Mouse (Mus musculus): Measurements from ENCODE around the gene Mrpl41.
"Not testable (repeated sequence)": the region's sequence is repeated elsewhere in the genome, so short reads cannot be mapped to it uniquely, and the experiment has no call there.

Gene Mrpl41

DNA sequence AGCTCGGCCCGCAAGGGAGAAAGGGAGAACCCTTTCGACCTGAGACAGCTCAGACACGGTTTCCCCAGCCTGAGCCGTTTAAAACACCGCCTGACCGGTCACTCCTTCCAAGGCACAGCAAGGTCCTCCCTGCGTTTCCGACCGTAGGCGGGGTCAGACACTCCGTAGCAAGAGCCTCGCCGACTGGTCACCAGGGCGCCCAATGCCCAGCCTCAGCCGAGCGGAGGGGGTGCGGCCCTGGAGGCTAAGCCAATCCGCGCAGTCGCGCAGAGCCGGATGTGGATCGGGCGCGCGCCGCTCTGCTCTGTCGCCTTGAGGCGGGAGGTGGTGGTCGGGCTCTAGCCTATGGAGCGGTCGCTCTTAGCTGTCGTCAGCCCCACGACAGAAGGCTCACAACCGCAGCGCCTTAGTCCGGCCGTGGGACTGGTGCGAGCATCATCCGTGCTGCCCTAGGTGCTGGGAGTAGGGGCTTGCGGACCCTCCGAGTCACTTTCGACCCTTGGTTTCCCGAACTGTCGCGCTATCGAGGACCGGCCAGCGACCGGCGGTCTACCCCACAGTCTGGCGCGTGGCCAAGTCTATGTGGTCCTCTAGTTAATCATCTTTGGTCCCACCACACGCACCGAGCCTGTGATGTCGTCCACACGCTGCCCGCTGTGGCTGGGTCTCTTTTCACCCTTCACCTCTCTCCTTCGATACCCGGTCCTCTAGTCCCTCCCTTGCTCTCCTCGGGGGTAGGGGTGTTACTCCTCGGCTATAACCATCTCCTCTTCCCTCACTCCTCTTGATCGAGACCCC, at the start of gene Mrpl41:
Gene Mrpl41, minus strand, starts transcription at position 193 of the 798 bp plus-strand sequence.
- DNase-seq (ENCODE audit: low spot score in 2 of 2): peak; percentile 96 to 97

DNA sequence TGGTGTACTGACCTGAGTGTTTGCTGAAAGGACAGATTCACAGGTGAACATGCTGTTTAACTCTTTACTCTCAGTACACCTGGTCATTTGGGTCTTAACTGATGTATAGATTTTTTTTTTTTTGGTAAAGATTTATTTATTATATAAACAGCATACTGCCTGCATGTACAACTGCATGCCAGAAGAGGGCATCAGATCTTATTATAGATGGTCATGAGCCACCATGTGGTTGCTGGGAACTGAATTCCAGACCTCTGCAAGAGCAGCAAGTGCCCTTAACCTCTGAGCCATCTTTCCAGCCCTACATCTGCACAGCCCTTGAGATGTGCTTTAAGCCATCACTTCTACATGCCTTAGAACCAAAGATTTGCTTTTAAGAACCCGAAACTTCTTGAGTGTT, 47.8 kb upstream of the Mrpl41 start:
- DNase-seq (ENCODE audit: low spot score in 2 of 2): no peak

- DNase-seq (ENCODE audit: low spot score in 2 of 2): peak in 1 of 2 experiments; percentile 19
Measured at GRCm38 (mm10) chr2:25008250-25008649, 33.4 kb upstream of the Mrpl41 start.

DNA sequence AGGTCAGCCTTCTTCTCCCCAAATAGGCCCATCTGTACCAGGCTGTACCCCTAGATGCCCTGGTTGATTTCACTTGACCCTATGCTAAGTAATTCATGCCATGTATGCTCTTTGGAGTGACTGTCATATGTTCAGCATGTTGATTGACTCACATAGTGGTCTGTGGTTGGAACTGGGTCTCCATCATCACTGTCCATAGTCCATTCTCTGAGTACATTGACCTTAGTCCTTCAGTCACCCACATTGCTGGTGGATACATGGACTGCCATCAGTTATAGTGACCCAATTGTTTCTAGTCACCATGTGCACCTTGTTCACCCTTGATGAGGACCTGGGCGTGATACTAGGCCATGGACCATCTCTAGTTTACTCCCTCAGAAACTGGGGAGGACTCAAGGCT, 31.9 kb upstream of the Mrpl41 start:
- DNase-seq (ENCODE audit: low spot score in 2 of 2): peak in 1 of 2 experiments; percentile 6

- DNase-seq (ENCODE audit: low spot score in 2 of 2): no peak
Measured at GRCm38 (mm10) chr2:25003946-25004786, 29.3 kb upstream of the Mrpl41 start.

- DNase-seq (ENCODE audit: low spot score in 2 of 2): no peak
Measured at GRCm38 (mm10) chr2:25000544-25001235, 25.8 kb upstream of the Mrpl41 start.

GRCm38 (mm10) chr2:24996471-24996870, 21.6 kb upstream of the Mrpl41 start:
- no peak for DNase-seq (ENCODE audit: low spot score in 2 of 2)

- no peak for DNase-seq (ENCODE audit: low spot score in 2 of 2)
Measured at GRCm38 (mm10) chr2:24995332-24995731, 20.4 kb upstream of the Mrpl41 start.

- DNase-seq (ENCODE audit: low spot score in 2 of 2): no peak
Measured at GRCm38 (mm10) chr2:24987762-24988161, 12.9 kb upstream of the Mrpl41 start.

- DNase-seq (ENCODE audit: low spot score in 2 of 2): peak; percentile 54 to 70
Measured at GRCm38 (mm10) chr2:24976960-24977359, 2.1 kb upstream of the Mrpl41 start.

- peak; percentile 83 to 89 for DNase-seq (ENCODE audit: low spot score in 2 of 2)
Measured at GRCm38 (mm10) chr2:24975704-24976297, 903 bp upstream of the Mrpl41 start, which contains the start of gene Pnpla7. Gene Pnpla7, plus strand, starts transcription at chr2:24976033.

GRCm38 (mm10) chr2:24974452-24974851, 446 bp downstream of the Mrpl41 start:
- DNase-seq (ENCODE audit: low spot score in 2 of 2): not testable (repeated sequence)

DNA sequence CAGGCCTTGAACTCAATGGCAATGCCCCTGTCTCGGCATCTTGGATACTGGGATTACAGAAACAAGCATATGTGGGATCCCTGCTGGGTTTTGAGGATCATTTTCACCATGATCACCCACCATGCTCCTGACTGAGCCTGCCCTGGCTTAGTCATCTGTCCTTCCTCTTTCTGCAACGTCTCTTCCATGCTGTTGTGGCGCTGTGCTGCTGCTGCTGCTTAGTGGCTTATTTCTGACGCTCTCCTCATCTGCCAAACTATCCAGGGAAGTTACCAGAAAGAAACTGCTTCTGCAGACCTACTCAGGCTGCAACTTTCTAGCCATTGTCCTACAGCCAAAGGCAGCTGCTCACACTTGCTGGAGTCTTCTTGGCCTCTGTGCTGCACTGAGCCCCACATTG, 4.5 kb downstream of the Mrpl41 start:
- no peak for DNase-seq (ENCODE audit: low spot score in 2 of 2)

DNA sequence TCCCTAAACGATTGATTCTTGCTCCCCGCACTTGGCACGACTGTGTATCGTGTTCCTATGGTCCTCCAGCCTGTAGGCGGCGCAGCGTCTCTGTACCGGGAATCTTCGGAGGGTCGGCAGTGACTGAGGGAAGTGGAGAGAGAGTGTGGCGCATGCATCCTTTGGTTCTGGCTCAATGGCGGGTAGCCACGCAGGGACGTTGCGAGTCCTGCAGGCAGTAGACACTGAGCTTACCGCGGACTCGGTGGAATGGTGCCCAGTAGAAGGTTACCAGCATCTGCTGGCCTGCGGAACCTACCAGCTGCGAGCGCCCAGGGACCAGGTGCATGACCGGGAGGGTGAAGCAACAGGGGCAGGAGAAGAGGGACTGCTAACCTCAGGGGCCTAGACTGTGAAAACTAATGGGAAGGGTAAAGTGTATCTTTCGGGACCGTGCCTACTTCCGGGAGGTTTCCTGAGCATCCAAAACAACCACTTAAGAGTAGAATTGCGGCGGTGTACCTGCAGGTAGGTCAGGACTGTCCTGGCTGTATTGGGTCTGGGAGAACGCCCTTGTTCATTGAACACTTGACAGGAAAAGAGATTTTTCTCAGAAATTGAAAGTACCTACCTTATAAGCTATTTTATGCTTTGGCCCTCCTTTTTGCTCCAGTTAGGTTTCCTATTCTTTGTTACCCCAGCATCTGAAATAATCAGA, 12.4 kb downstream of the Mrpl41 start, which contains the start of gene Dph7:
Gene Dph7, plus strand, starts transcription at position 97 of the 697 bp plus-strand sequence.
- peak; percentile 87 to 93 for DNase-seq (ENCODE audit: low spot score in 2 of 2)

DNA sequence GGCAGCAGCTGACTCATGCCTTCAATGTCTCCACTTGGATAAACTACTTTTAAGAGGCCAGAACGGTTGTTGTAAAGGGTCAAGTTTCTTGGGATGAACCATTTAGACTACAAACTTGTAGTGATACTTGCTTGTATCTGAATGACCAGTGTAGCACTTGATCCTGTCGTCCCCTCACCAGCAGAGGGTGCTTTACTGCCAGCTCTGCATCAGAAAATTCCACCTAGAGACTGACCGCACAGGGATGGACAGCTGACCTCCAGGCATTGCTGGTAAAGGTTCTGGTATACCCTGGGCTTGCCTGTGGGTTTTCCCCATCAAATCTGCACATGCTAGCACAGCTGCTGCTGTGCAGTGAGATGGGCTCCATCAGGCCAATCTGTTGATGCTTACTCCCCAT, 14.0 kb downstream of the Mrpl41 start:
- DNase-seq (ENCODE audit: low spot score in 2 of 2): no peak

GRCm38 (mm10) chr2:24952537-24953055, 22.3 kb downstream of the Mrpl41 start:
- no peak for DNase-seq (ENCODE audit: low spot score in 2 of 2)

DNA sequence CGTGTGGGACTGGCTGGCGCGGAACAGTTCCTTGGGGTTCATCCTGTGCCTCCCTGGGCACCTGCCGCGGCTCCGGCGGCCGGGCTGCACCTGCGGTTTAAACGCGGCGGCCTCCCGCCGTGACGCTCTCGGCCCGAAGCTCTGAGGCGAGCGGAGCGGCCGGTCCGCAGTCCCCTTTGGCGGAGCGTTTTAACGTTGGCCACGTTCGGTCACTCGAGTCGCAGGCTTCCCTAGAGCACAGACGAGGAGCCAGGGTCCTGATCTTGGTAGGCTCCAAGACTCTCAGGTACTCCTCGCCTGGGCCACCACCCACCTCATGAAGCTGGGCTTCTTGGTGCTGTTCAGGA, 24.7 kb downstream of the Mrpl41 start:
- DNase-seq (ENCODE audit: low spot score in 2 of 2): peak in 1 of 2 experiments; percentile 24

DNA sequence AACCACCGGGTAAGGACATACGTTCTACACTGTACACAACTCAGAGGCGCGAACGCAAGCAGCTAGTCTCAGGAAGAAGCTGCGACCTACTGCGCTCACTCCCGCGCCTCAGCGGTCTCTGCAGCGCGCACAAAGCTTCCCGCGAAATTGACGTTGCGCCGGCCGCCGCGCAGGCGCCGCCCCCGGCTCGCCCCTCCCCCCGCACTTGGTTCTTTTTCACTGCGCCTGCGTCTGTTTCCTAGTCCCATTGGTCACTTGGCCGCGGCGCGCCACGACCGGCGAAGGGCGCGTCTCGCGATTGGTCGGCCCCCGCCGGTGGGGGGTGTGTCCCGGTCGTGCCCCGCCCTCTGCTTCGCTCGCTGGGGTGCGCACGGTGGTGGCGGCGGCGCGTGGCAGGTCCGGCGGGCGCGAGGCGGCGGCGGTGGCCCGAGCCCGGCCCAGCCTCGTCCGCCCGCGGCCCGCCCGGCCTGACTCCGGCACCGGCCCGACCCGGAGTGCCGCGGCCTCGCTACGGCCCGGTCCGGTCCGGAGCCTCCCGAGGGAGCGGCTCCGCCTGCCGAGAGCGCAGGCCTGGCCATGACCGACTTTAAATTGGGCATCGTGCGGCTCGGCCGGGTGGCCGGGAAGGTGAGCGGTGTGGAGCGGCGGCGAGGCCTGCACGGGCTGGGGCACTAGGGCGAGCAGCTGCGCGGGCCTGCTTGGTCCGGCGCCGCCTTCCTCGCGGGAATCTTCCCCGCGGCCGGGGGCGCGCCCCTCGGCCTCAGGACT, 25.3 kb downstream of the Mrpl41 start, which contains the start of gene Zmynd19:
Gene Zmynd19, plus strand, starts transcription at position 372 of the 768 bp plus-strand sequence.
- DNase-seq (ENCODE audit: low spot score in 2 of 2): peak; percentile 99

GRCm38 (mm10) chr2:24944304-24944703, 30.6 kb downstream of the Mrpl41 start:
- peak in 1 of 2 experiments; percentile 17 for DNase-seq (ENCODE audit: low spot score in 2 of 2)

- no peak for DNase-seq (ENCODE audit: low spot score in 2 of 2)
Measured at GRCm38 (mm10) chr2:24942092-24942491, 32.8 kb downstream of the Mrpl41 start.
